Mouse (Mus musculus) hindbrain, embryonic 14.5 days (tissue): Measurements from ENCODE around the gene Dusp10. TPM values are rescaled to one million over a fixed set of nuclear protein-coding genes. Genes with fewer than 3 reads are reported as not detected.

Experiments used
- ATAC-seq: fragments of 200-750 bp; cut with Nextera tagmentation; 2 replicates; pipeline ENCODE4 v1.8.0; 2017; ENCODE audit warnings: moderate number of reproducible peaks, mild to moderate bottlenecking, moderate TSS enrichment, moderate library complexity; ENCODE audit not compliant: low FRiP score
- DNase-seq: peaks from one replicate; pipeline ENCODE4 v3.0.0-alpha.2; 2015; ENCODE audit warnings: low spot score
- H3K27ac ChIP-seq: fragments of 300-500 bp; sonication (generic); 2 replicates; pipeline ENCODE4 v1.5.1; 2014; ENCODE audit warnings: mild to moderate bottlenecking, moderate library complexity
- H3K27me3 ChIP-seq: fragments of 300-500 bp; sonication (generic); 2 replicates; pipeline ENCODE4 v1.6.1; 2014; ENCODE audit warnings: mild to moderate bottlenecking, low read length, mixed read lengths; ENCODE audit not compliant: control insufficient read depth, insufficient read depth
- H3K36me3 ChIP-seq: fragments of 300-500 bp; sonication (generic); replicated peaks from 2 replicates; pipeline ENCODE4 v1.6.1; 2014; ENCODE audit not compliant: control insufficient read depth, insufficient read depth
- H3K4me1 ChIP-seq: fragments of 300-500 bp; sonication (generic); replicated peaks from 2 replicates; pipeline ENCODE4 v1.6.1; 2014; ENCODE audit warnings: antibody characterized with exemption, low read length, mixed read lengths; ENCODE audit not compliant: control insufficient read depth, insufficient read depth
- H3K4me2 ChIP-seq: fragments of 300-500 bp; sonication (generic); replicated peaks from 2 replicates; pipeline ENCODE4 v1.6.1; 2014; ENCODE audit warnings: mild to moderate bottlenecking, moderate library complexity
- H3K4me3 ChIP-seq: fragments of 300-500 bp; sonication (generic); replicated peaks from 2 replicates; pipeline ENCODE4 v1.5.1; 2014; ENCODE audit warnings: mild to moderate bottlenecking, low read length
- H3K9ac ChIP-seq: fragments of 300-500 bp; sonication (generic); 2 replicates; pipeline ENCODE4 v1.6.1; 2014
- H3K9me3 ChIP-seq: fragments of 300-500 bp; sonication (generic); 2 replicates; pipeline ENCODE4 v1.6.1; 2016; ENCODE audit warnings: low read length; ENCODE audit not compliant: control insufficient read depth
- WGBS: fragments of 180-500 bp; shearing (Covaris S2); extraction: QIAGEN DNeasy Blood & Tissue Kit; methylation state at CpG from one replicate; pipeline ENCODE4 v1.1.7; 2014; 5-methylcytosine and 5-hydroxymethylcytosine counted together
- polyA plus RNA-seq: library from polyadenylated mRNA; unstranded; fragments of >200 nt; fragmentation: Nextera tagmentation; extraction: Ambion mirVana; gene quantifications from 2 replicates; pipeline ENCODE4 v1.2.1, GENCODE M21; 2014

Dusp10 gene
- polyA plus RNA-seq, 1 experiment from 2014 or later: 4.4 TPM

- Histone ChIP-seq H3K9me3 (no peaks in the 10 kb centered on the region), H3K4me1 (no peaks in the 10 kb centered on the region), H3K27me3 (no peaks in the 10 kb centered on the region), H3K27ac (no peak overlapping the region), H3K36me3 (no peaks in the 10 kb centered on the region), H3K9ac (no peak overlapping the region), H3K4me2 (no peak overlapping the region), H3K4me3 (no peak overlapping the region)
- DNase-seq: no peak
- no peak for ATAC-seq
- 85% methylated on average over 4 of the region's 4 CpGs for WGBS
These were observed 88.6 kb downstream of the Dusp10 start for GRCm38 (mm10) chr1:184101750-184102046.

- Histone ChIP-seq H3K4me1 (no peaks in the 10 kb centered on the region), H3K9ac (no peak overlapping the region), H3K4me2 (no peak overlapping the region), H3K4me3 (no peak overlapping the region), H3K27me3 (no peaks in the 10 kb centered on the region), H3K9me3 (no peaks in the 10 kb centered on the region), H3K27ac (no peak overlapping the region), H3K36me3 (no peaks in the 10 kb centered on the region)
- ATAC-seq: no peak
- no peak for DNase-seq
- WGBS: 71% methylated on average over 2 of the region's 2 CpGs
These were observed 93.7 kb downstream of the Dusp10 start for GRCm38 (mm10) chr1:184106832-184107231.

- Histone ChIP-seq H3K9ac (no peak overlapping the region), H3K4me2 (no peak overlapping the region), H3K36me3 (no peaks in the 10 kb centered on the region), H3K27me3 (no peaks in the 10 kb centered on the region), H3K27ac (no peak overlapping the region), H3K9me3 (no peaks in the 10 kb centered on the region), H3K4me1 (no peaks in the 10 kb centered on the region), H3K4me3 (no peak overlapping the region)
- 94% methylated on average over 4 of the region's 4 CpGs for WGBS
- DNase-seq: no peak
- ATAC-seq: no peak
These were observed 94.3 kb downstream of the Dusp10 start for GRCm38 (mm10) chr1:184107448-184107847.

GRCm38 (mm10) chr1:184108254-184108653 lies 95.2 kb downstream of the Dusp10 start:
- H3K27me3 ChIP-seq: no peaks in the 10 kb centered on the region
- DNase-seq (no peak), ATAC-seq (no peak)
- WGBS: 95% methylated on average over 1 of the region's 1 CpGs
- H3K27ac ChIP-seq: no peak overlapping the region
- H3K36me3 ChIP-seq: no peaks in the 10 kb centered on the region
- no peak overlapping the region for H3K9ac ChIP-seq
- no peak overlapping the region for H3K4me3 ChIP-seq
- no peak overlapping the region for H3K4me2 ChIP-seq
- no peaks in the 10 kb centered on the region for H3K4me1 ChIP-seq
- H3K9me3 ChIP-seq: no peaks in the 10 kb centered on the region

GRCm38 (mm10) chr1:184117586-184117985 lies 104.5 kb downstream of the Dusp10 start:
- 82% methylated on average over 7 of the region's 7 CpGs for WGBS
- Histone ChIP-seq H3K4me1 (no peaks in the 10 kb centered on the region), H3K4me2 (no peak overlapping the region), H3K9me3 (no peaks in the 10 kb centered on the region), H3K4me3 (no peak overlapping the region), H3K36me3 (no peaks in the 10 kb centered on the region), H3K9ac (no peak overlapping the region), H3K27ac (no peak overlapping the region), H3K27me3 (no peaks in the 10 kb centered on the region)
- ATAC-seq (no peak), DNase-seq (no peak)

- Histone ChIP-seq H3K4me2 (no peak overlapping the region), H3K27ac (no peak overlapping the region), H3K4me3 (no peak overlapping the region), H3K9me3 (no peaks in the 10 kb centered on the region), H3K4me1 (no peaks in the 10 kb centered on the region), H3K36me3 (no peaks in the 10 kb centered on the region), H3K27me3 (no peaks in the 10 kb centered on the region), H3K9ac (no peak overlapping the region)
- no peak for DNase-seq
- ATAC-seq: no peak
- 72% methylated on average over 2 of the region's 2 CpGs for WGBS
These were observed 104.9 kb downstream of the Dusp10 start for GRCm38 (mm10) chr1:184117991-184118390.

GRCm38 (mm10) chr1:184118586-184118985 lies 105.5 kb downstream of the Dusp10 start:
- Histone ChIP-seq H3K27ac (no peak overlapping the region), H3K4me2 (no peak overlapping the region), H3K36me3 (no peaks in the 10 kb centered on the region), H3K4me3 (no peak overlapping the region), H3K9me3 (no peaks in the 10 kb centered on the region), H3K9ac (no peak overlapping the region), H3K4me1 (no peaks in the 10 kb centered on the region), H3K27me3 (no peaks in the 10 kb centered on the region)
- ATAC-seq: no peak
- no peak for DNase-seq
- 89% methylated on average over 1 of the region's 1 CpGs for WGBS

Other genes starting within 250 kb of the Dusp10 start
- 0.37 and 0.75 TPM in 2 replicates for gene 1700056E22Rik, start 21.0 kb downstream of the Dusp10 start, polyA plus RNA-seq